Mouse (Mus musculus) liver, adult 2 months (tissue): ENCODE data around the gene Tmc8. TPM values are rescaled to one million over a fixed set of nuclear protein-coding genes. Genes with fewer than 3 reads are reported as not detected.

Experiments used
- DNase-seq: peaks from one replicate; pipeline ENCODE4 v3.0.0-alpha.2; 2011; ENCODE audit warnings: low read depth, low spot score; ENCODE audit errors: extremely low read depth
- H3K27ac ChIP-seq: fragments of 200-500 bp; replicated peaks from 2 replicates; pipeline ENCODE4 v1.5.1; 2012; ENCODE audit warnings: low read depth, mild to moderate bottlenecking, control low read depth, inconsistent platforms, low read length; ENCODE audit not compliant: insufficient read depth
- H3K27me3 ChIP-seq: fragments of 200-500 bp; 2 replicates; pipeline ENCODE4 v1.6.1; 2012; ENCODE audit warnings: mild to moderate bottlenecking, moderate library complexity, low read length, inconsistent platforms; ENCODE audit not compliant: control insufficient read depth, insufficient read depth
- H3K36me3 ChIP-seq: fragments of 200-500 bp; 2 replicates; pipeline ENCODE4 v1.6.1; 2012; ENCODE audit warnings: low read length, inconsistent platforms; ENCODE audit not compliant: control insufficient read depth, insufficient read depth
- H3K4me1 ChIP-seq: fragments of 200-500 bp; 2 replicates; pipeline ENCODE4 v1.6.1; 2011; ENCODE audit warnings: low read length; ENCODE audit not compliant: control insufficient read depth, insufficient read depth
- H3K4me3 ChIP-seq: fragments of 200-500 bp; 2 replicates; pipeline ENCODE4 v1.5.1; 2011; ENCODE audit warnings: low read depth, mild to moderate bottlenecking, control low read depth, low read length, moderate library complexity; ENCODE audit not compliant: insufficient read depth
- H3K79me2 ChIP-seq: fragments of 200-500 bp; 2 replicates; pipeline ENCODE4 v1.6.1; 2012; ENCODE audit warnings: inconsistent platforms, mild to moderate bottlenecking, low read length, moderate library complexity; ENCODE audit not compliant: control insufficient read depth, insufficient read depth
- H3K9ac ChIP-seq: fragments of 200-500 bp; 2 replicates; pipeline ENCODE4 v1.6.1; 2012; ENCODE audit warnings: low read depth, mild to moderate bottlenecking, control low read depth, inconsistent platforms, low read length
- CTCF ChIP-seq: fragments of 200-500 bp; IDR thresholded peaks from 2 replicates; pipeline ENCODE4 v1.5.1; 2011; ENCODE audit warnings: low read depth, low read length, control low read depth
- POLR2A ChIP-seq: fragments of 200-500 bp; IDR thresholded peaks from 2 replicates; pipeline ENCODE4 v1.6.1; 2011; ENCODE audit warnings: low read length, control low read depth; ENCODE audit not compliant: insufficient read depth; ENCODE audit errors: extremely low read depth
- WGBS: fragments of 180-500 bp; shearing (Covaris S2); methylation state at CpG from one replicate; pipeline ENCODE4 v1.1.7; 2018; 5-methylcytosine and 5-hydroxymethylcytosine counted together
- polyA plus RNA-seq: library from polyadenylated mRNA; depleted of rRNA; stranded (reverse); fragments of >200 nt; gene quantifications from 2 replicates; pipeline ENCODE4 v1.2.3, GENCODE M21; 2012
- total RNA-seq: library from RNA; depleted of rRNA; stranded (reverse); fragments of >200 nt; gene quantifications from 2 replicates; pipeline ENCODE4 v1.2.3, GENCODE M21; 2014

Gene Tmc8
- total and polyA plus RNA-seq, 2 experiments: 0.55 to 3.1 TPM

- Histone ChIP-seq H3K79me2 (no peaks in the 10 kb centered on the region), H3K27ac (no peak overlapping the region), H3K4me1 (peaks cover 4% of the 10 kb centered on the region), H3K4me3 (no peak overlapping the region), H3K36me3 (no peaks in the 10 kb centered on the region), H3K27me3 (no peaks in the 10 kb centered on the region), H3K9ac (no peak overlapping the region)
- no peak for DNase-seq
- TF ChIP-seq POLR2A: no peak
- no peak for TF ChIP-seq CTCF
- WGBS: 91% methylated on average over 4 of the region's 4 CpGs
Observed at GRCm38 (mm10) chr11:117794035-117794551, 12.2 kb downstream of the Tmc8 start.

- 73% methylated on average over 5 of the region's 5 CpGs for WGBS
- no peak for DNase-seq
Observed at GRCm38 (mm10) chr11:117796954-117797353, 15.1 kb downstream of the Tmc8 start.

GRCm38 (mm10) chr11:117797511-117798159 lies 15.8 kb downstream of the Tmc8 start, which contains the start of gene 6030468B19Rik:
6030468B19Rik (plus strand) TSS chr11:117797660.
- no peaks in the 10 kb centered on the region; the same call in 1 of the 2 replicates for H3K4me1 ChIP-seq
- no peak for DNase-seq

More at GRCm38 (mm10) chr11:117796954-117797353, 15.1 kb downstream of the Tmc8 start:
- Histone ChIP-seq H3K27ac (no peak overlapping the region), H3K79me2 (no peaks in the 10 kb centered on the region), H3K4me3 (no peak overlapping the region), H3K36me3 (no peaks in the 10 kb centered on the region), H3K9ac (no peak overlapping the region), H3K4me1 (no peaks in the 10 kb centered on the region; the same call in 1 of the 2 replicates), H3K27me3 (no peaks in the 10 kb centered on the region)
- TF ChIP-seq CTCF: no peak
- no peak for TF ChIP-seq POLR2A

GRCm38 (mm10) chr11:117798160-117798541 lies 16.3 kb downstream of the Tmc8 start:
- no peaks in the 10 kb centered on the region for H3K4me1 ChIP-seq
- H3K36me3 ChIP-seq: no peaks in the 10 kb centered on the region
- DNase-seq: no peak
- WGBS: 59% methylated on average over 2 of the region's 2 CpGs
- H3K27me3 ChIP-seq: no peaks in the 10 kb centered on the region
- H3K79me2 ChIP-seq: no peaks in the 10 kb centered on the region
- TF ChIP-seq POLR2A: no peak
- no peak for TF ChIP-seq CTCF
- no peak overlapping the region for H3K27ac ChIP-seq
- no peak overlapping the region for H3K9ac ChIP-seq
- H3K4me3 ChIP-seq: no peak overlapping the region

More at GRCm38 (mm10) chr11:117797511-117798159, 15.8 kb downstream of the Tmc8 start, which contains the start of gene 6030468B19Rik:
- Histone ChIP-seq H3K27ac (no peak within 1 kb of the TSS), H3K36me3 (no peaks in the 10 kb centered on the region), H3K4me3 (no peak within 1 kb of the TSS), H3K27me3 (no peaks in the 10 kb centered on the region), H3K9ac (no peak within 1 kb of the TSS), H3K79me2 (no peaks in the 10 kb centered on the region)
- TF ChIP-seq CTCF (no peak), POLR2A (no peak)
- 79% methylated on average over 9 of the region's 9 CpGs for WGBS

GRCm38 (mm10) chr11:117799174-117799573 lies 17.3 kb downstream of the Tmc8 start:
- Histone ChIP-seq H3K27me3 (no peaks in the 10 kb centered on the region), H3K4me3 (no peak overlapping the region), H3K27ac (no peak overlapping the region), H3K36me3 (no peaks in the 10 kb centered on the region), H3K79me2 (no peaks in the 10 kb centered on the region), H3K4me1 (no peaks in the 10 kb centered on the region), H3K9ac (no peak overlapping the region)
- TF ChIP-seq POLR2A: no peak
- TF ChIP-seq CTCF: no peak
- DNase-seq: no peak
- WGBS: 80% methylated on average over 5 of the region's 5 CpGs

GRCm38 (mm10) chr11:117800038-117800437 lies 18.2 kb downstream of the Tmc8 start:
- no peak for TF ChIP-seq CTCF
- TF ChIP-seq POLR2A: no peak
- H3K9ac ChIP-seq: no peak overlapping the region
- no peaks in the 10 kb centered on the region for H3K79me2 ChIP-seq
- WGBS: 91% methylated on average over 7 of the region's 7 CpGs
- H3K27me3 ChIP-seq: no peaks in the 10 kb centered on the region
- no peaks in the 10 kb centered on the region for H3K36me3 ChIP-seq
- no peak for DNase-seq
- no peaks in the 10 kb centered on the region for H3K4me1 ChIP-seq
- H3K4me3 ChIP-seq: no peak overlapping the region
- no peak overlapping the region for H3K27ac ChIP-seq
